Mouse (Mus musculus): ENCODE measurements around the gene Fv1.

DNA sequence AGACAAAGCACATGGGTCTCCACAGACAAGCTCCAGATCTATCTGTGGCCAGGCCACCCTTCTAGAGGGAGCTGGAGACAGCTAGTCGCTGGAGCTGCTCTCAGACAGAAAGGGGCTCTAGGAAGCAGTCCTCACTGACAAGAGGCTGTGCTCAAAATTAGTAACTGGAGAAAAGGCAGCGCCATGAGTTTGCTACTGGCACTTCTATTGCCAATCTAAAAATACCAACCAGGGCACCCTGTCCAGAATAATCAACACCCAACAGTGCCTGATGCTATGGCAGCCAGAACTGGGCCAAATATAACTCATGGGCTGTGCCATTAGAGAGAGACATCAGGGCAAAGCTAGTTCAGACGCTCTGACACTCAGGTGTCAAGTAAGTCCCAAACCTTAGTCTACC is 28.6 kb downstream of the Fv1 start:
- TF ChIP-seq CTCF (IDR thresholded peaks at IDR 0.05; ENCODE audit: insufficient read depth, low read depth, low read length) (no peak), POLR2A (IDR thresholded peaks at IDR 0.05; ENCODE audit: insufficient read depth, low read depth, low read length) (no peak)
